Mouse (Mus musculus): Measurements from ENCODE around the gene Ttyh1. TPM values are rescaled to one million over a fixed set of nuclear protein-coding genes. Genes with fewer than 3 reads are reported as not detected.

The Ttyh1 gene
- polyA plus RNA-seq, 1 experiment from 2014 or later: 3.0 TPM

DNA sequence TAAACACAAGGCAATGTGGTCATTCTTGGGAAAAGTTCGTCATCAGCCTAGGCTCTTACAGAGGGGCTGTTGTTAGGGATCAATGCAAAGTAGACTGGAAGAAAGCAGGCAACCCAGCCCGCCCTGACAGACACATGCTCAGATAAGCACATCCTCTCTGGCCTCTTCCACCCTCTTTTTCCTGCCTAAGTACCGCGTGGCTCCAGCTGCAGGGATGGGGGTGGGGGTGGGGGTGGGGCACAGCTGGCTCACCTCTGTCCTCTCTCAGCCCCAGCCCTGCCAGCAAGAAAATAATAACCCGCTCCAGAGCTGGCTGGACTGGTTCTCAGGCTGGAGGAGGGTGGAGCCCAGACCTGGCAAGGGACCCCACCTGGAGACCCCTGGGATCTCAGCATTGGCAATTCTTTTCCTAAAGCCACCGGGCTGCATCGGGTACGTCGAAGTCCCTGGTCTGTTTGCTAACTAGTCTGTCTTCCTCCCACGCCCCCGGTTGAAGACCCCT is 44.4 kb downstream of the Ttyh1 start:
- Histone ChIP-seq H3K4me2 (peak overlapping the region; percentile 80), H3K4me3 (replicated peaks) (peak overlapping the region; percentile 59), H3K36me3 (no peaks in the 10 kb centered on the region), H3K4me1 (peaks cover 27% of the 10 kb centered on the region), H3K27ac (peak overlapping the region; percentile 92), H3K9me3 (replicated peaks) (no peaks in the 10 kb centered on the region), H3K9ac (peak overlapping the region; percentile 54), H3K27me3 (no peaks in the 10 kb centered on the region)
- ATAC-seq (replicated peaks; ENCODE audit: low FRiP score): peak; percentile 60
- WGBS: 0% methylated on average over 11 of the region's 11 CpGs

DNA sequence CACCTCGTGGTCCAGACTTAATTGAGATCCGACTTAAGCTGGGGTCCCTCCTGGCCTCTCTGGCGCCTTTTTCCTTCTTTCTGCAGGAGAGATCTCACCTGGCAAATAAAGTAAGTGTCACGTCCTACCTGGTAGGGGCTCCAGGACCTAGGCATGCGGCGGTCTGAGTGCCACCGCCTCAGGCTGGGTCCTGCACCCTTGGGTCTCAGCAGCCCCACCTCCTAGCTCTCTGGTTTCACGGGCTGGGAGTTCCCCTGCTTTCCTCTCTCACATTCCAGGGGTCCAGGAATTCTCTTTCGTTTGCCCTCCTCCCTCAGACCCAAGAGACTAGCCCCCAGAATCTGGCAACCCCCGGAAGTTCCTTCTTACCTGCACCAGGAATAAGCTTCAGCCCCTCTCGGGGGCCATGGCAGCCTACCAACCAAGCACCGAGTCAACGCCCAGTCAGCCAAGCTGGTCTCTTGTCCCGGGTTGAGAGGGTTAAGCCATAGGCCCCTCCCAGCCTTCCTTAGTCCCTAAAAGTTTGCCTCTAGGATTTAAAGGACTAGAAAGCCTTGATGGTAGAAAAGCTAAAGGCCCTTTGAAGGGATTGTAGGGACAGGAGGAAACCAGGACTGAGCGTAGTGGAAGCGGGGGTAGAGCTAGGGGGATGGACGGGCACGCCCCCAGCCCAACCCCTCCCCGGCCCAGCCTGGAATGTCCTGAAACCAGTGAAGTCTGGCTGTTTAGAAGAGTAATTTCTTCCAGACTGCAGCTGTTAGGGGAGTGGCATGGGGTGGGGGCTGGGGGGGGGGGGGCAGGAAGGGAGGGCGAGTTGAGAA is 45.1 kb downstream of the Ttyh1 start, which contains the start of gene Cdc42ep5:
Cdc42ep5 (minus strand) TSS at position 771 of the 821 bp plus-strand sequence.
- Histone ChIP-seq H3K9ac (peak within 1 kb of the TSS; percentile 54), H3K36me3 (no peaks in the 10 kb centered on the region), H3K4me3 (replicated peaks) (peak within 1 kb of the TSS; percentile 59), H3K4me1 (peaks cover 27% of the 10 kb centered on the region), H3K9me3 (replicated peaks) (no peaks in the 10 kb centered on the region), H3K27me3 (no peaks in the 10 kb centered on the region), H3K27ac (peak within 1 kb of the TSS; percentile 92), H3K4me2 (peak within 1 kb of the TSS; percentile 80)
- peak; percentile 94 for ATAC-seq (replicated peaks; ENCODE audit: low FRiP score)
- under 1% methylated on average over 19 of the region's 20 CpGs for WGBS

DNA sequence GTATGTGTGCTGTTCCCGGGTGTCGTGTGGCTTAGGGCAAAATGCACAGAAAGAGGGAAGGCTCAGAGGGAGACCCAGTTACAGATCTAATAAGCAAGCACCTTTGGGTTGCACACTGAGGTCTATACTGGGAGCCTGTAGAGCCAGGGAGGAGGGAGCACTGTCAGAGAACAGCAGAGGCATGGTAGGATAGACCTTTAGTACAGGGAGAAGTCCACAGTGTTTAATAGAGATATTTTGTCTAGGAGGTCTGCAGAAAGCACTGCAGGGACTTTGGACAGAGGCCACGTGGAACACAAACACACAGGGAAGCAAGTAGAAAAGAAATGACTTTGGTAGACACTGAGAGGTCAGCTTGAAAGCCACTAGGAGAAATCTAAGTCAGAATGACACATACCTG is 46.1 kb downstream of the Ttyh1 start:
- Histone ChIP-seq H3K27me3 (no peaks in the 10 kb centered on the region), H3K9me3 (replicated peaks) (no peaks in the 10 kb centered on the region), H3K9ac (0 out of 2 replicates have a peak overlapping the region, but pooled peaks have one; percentile 1), H3K4me2 (peak overlapping the region; percentile 80), H3K4me1 (peaks cover 27% of the 10 kb centered on the region), H3K36me3 (no peaks in the 10 kb centered on the region), H3K27ac (peak overlapping the region; percentile 92), H3K4me3 (replicated peaks) (peak overlapping the region; percentile 59; the same call in 1 of the 2 replicates)
- ATAC-seq (replicated peaks; ENCODE audit: low FRiP score): peak; percentile 6; the same call in 1 of the 2 replicates
- WGBS: 16% methylated on average over 3 of the region's 3 CpGs

DNA sequence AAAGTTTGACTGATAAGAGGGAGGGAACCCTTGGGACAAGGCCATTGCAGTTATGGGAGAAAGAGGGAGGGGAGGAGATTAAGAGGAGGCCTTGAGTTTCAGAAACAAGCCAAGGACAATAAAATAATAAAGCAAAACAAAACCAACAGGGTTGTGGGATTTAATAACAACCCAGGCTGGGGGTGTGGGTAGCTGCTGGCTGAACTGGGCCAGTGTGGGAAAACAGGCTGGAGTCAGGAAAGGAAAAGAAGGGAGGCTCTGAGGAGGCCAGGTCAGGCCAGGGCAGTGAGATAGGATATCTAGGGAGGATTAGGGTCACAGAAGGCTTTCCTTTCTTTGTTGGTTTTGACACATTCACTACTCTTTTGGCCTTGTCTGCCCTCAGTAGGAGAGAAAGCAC is 47.9 kb downstream of the Ttyh1 start:
- no peak for ATAC-seq (replicated peaks; ENCODE audit: low FRiP score)

DNA sequence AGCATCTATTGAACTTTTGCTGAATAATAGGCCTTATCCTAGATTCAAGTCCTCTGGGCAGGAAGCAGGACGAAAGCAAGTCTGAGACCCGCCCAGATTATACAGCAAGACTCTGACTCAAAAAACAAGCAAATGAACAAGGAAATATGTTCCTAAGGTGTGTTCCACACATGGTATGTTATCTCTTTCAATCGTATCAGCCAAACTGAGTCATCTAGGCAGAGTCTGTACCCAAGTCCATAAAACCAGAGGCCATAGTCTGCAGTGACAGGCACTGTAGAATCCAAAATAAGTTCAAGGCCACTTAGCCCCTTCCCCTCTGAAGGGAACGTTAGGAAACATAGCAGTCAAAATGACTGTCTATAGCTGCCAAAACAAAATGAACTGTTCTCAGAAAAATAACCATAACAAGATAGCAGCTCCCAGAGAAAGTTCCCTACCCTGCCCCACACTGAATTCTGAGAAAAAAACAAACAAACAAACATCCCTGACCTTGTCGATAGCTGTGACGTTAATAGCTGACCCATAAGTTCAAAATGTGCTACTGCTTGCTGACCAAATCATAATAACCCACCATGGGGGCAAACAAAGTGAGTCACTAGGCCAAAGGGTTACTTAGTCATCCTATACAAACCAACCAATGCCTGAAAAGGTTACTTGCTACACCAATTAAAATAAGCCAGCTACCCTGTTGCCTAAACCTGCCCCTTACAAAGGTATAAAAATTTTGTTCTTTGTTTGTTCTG is 51.2 kb downstream of the Ttyh1 start:
- Histone ChIP-seq H3K4me3 (replicated peaks) (no peak overlapping the region), H3K36me3 (no peaks in the 10 kb centered on the region), H3K4me1 (peaks cover 8% of the 10 kb centered on the region), H3K27me3 (no peaks in the 10 kb centered on the region), H3K4me2 (no peak overlapping the region), H3K9me3 (replicated peaks) (no peaks in the 10 kb centered on the region), H3K9ac (no peak overlapping the region), H3K27ac (no peak overlapping the region)
- WGBS: 78% methylated on average over 6 of the region's 6 CpGs
- ATAC-seq (replicated peaks; ENCODE audit: low FRiP score): no peak

More for the DNA sequence above, 47.9 kb downstream of the Ttyh1 start:
- H3K27me3 ChIP-seq: no peaks in the 10 kb centered on the region
- H3K9ac ChIP-seq: no peak overlapping the region
- no peak overlapping the region for H3K27ac ChIP-seq
- H3K36me3 ChIP-seq: no peaks in the 10 kb centered on the region
- no peak overlapping the region for H3K4me3 ChIP-seq (replicated peaks)
- peaks cover 27% of the 10 kb centered on the region for H3K4me1 ChIP-seq
- no peaks in the 10 kb centered on the region for H3K9me3 ChIP-seq (replicated peaks)
- H3K4me2 ChIP-seq: no peak overlapping the region

DNA sequence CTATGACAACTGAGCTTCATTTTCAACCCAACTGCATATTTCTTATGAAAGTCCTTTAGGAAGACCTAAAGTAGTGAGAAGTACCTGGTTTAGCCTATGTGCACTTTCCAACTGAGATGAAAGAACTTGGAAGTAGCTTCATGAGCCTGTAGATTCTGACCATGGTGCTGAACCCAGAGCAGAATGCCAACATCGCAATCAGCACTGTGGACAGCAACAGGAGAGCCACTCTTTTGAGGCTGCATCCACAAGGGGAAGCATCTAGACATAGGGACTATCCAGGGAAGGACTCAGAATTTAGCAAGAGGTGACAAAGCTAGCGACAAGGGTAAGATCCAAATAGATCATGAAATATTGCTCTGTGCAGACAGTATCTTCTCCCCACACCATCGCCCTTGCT is 59.2 kb downstream of the Ttyh1 start:
- Histone ChIP-seq H3K27ac (no peak overlapping the region), H3K27me3 (no peaks in the 10 kb centered on the region), H3K4me1 (no peaks in the 10 kb centered on the region), H3K9ac (no peak overlapping the region), H3K36me3 (no peaks in the 10 kb centered on the region), H3K4me2 (no peak overlapping the region), H3K4me3 (replicated peaks) (no peak overlapping the region), H3K9me3 (replicated peaks) (no peaks in the 10 kb centered on the region)
- WGBS: 38% methylated on average over 3 of the region's 3 CpGs
- no peak for ATAC-seq (replicated peaks; ENCODE audit: low FRiP score)

Other genes starting within 250 kb of the Ttyh1 start
- 0.36 TPM in 1 of 2 replicates, not detected in the other for gene Gm14548, start 221.3 kb upstream of the Ttyh1 start, polyA plus RNA-seq (2015; fragmentation: Nextera tagmentation; extraction: Ambion mirVana)
- gene Lilra6, start 203.9 kb upstream of the Ttyh1 start, polyA plus RNA-seq (2015; fragmentation: Nextera tagmentation; extraction: Ambion mirVana): 0.08 and 0.25 TPM in 2 replicates
- 0.70 and 1.1 TPM in 2 replicates for gene Lair1, start 56.2 kb upstream of the Ttyh1 start, polyA plus RNA-seq (2015; fragmentation: Nextera tagmentation; extraction: Ambion mirVana)
- gene Leng8, start 17.6 kb downstream of the Ttyh1 start, polyA plus RNA-seq (2015; fragmentation: Nextera tagmentation; extraction: Ambion mirVana): 57.4 and 69.3 TPM in 2 replicates
- 2.8 and 3.5 TPM in 2 replicates for gene Leng9, start 31.0 kb downstream of the Ttyh1 start, polyA plus RNA-seq (2015; fragmentation: Nextera tagmentation; extraction: Ambion mirVana)
- gene Cdc42ep5, start 45.5 kb downstream of the Ttyh1 start, polyA plus RNA-seq (2015; fragmentation: Nextera tagmentation; extraction: Ambion mirVana): 34.7 and 35.7 TPM in 2 replicates
- 0.08 and 0.12 TPM in 2 replicates for gene Lilra5, start 118.3 kb downstream of the Ttyh1 start, polyA plus RNA-seq (2015; fragmentation: Nextera tagmentation; extraction: Ambion mirVana)
- gene Ncr1, start 218.3 kb downstream of the Ttyh1 start, polyA plus RNA-seq (2015; fragmentation: Nextera tagmentation; extraction: Ambion mirVana): 0.14 TPM in 1 of 2 replicates, not detected in the other